Mouse (Mus musculus) spleen, adult 18-20 months (tissue): Measurements from ENCODE around the gene Sec14l1.
A peak's percentile ranks its signal among the peaks of the same experiment; 100 is the strongest.

Experiments
- DNase-seq, 2 experiments: peaks; one replicate each; pipeline ENCODE4 v3.0.0; 2022; ENCODE audit warnings: mixed read lengths in 2 of 2

Sec14l1 gene

DNA sequence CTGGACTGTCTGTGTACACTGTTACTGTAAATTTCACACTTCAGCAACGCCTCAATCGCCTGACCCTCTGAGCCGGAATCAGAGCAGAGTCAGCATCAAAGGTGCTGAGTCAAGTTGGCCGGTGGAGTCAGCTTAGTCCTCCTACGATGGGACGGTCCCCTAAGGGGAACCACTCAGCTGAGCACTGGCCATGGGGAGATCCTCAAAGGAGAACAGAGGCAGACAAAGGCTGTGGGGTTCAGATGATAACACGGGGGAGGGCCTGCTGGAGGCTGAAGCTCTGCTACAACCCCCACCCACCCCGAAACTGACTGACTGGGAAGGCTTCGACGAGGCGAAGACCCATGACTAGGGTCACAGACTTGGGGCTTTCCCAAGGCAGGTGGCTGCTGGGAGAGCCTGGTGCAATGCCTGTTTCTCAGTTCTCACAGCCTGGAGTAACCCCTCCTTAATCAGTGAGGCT, 79.5 kb downstream of the Sec14l1 start:
- DNase-seq, result no peak

DNA sequence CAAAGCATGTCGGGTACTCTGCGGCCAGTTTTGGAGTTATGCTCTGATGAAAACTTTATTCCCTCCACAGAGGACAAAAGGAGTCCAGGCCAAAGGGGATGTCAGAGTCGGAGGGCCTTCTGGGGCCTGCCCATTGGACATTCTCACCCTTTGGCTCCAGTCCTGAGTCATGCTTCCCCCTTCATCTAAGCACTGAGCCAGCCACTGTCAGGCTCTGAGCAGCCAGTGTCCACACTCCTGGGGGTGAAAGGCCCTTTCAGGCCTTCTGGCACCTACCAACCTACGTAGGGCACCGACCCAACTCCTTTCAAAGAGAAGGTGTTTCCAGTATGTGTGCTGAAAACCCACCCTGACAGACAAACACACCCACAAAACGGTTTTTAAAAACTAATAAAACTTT, 80.6 kb downstream of the Sec14l1 start:
- no peak for DNase-seq

DNA sequence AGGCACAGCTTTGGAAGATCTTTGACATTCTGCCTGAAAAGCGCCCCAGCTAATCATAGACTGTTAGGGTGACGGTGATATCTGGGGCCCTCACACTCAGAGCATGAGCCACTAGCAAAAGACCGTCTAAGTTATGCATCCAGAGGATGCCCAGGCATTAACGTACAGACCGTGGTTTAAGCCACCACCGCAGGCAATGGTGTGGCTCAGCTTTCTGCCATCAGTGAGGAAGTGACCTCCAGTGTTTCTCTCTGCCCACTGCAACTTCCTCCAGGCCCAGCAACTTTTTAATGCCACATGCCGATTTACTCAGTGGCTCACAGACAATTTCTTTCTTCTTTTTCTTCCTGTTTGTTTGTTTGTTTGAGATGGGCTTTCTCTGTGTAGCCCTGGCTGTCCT, 81.7 kb downstream of the Sec14l1 start:
- DNase-seq, result no peak

- DNase-seq, result no peak
Measured at GRCm38 (mm10) chr11:117198122-117198521, 83.2 kb downstream of the Sec14l1 start.

- peak in 1 of 2 experiments; percentile 6 for DNase-seq
Measured at GRCm38 (mm10) chr11:117199282-117200175, 84.6 kb downstream of the Sec14l1 start, which contains the start of gene Sept9. Gene Sept9 (plus strand): TSS chr11:117199661.

DNA sequence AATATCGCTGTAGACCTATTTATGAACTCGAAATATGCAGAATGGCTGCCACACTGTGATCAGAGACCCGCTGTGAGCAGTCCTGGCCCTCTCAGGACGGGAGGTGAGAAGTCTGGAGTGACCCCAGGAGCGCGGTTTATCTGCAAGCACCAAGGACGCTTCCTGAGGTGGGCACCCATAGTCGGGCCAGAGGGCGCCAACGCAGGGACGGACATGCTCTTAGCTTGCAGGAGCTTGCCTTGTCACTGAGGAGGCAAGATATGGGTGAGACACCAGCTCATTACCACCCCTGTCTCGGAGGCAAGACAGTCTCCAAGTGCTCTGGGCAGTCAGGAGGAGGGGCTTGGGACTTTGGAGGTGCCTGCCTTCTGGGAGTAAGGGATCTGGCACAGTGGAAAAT, 86.9 kb downstream of the Sec14l1 start:
- no peak for DNase-seq

GRCm38 (mm10) chr11:117204606-117205005, 89.6 kb downstream of the Sec14l1 start:
- no peak for DNase-seq

GRCm38 (mm10) chr11:117205042-117205441, 90.1 kb downstream of the Sec14l1 start:
- no peak for DNase-seq

DNA sequence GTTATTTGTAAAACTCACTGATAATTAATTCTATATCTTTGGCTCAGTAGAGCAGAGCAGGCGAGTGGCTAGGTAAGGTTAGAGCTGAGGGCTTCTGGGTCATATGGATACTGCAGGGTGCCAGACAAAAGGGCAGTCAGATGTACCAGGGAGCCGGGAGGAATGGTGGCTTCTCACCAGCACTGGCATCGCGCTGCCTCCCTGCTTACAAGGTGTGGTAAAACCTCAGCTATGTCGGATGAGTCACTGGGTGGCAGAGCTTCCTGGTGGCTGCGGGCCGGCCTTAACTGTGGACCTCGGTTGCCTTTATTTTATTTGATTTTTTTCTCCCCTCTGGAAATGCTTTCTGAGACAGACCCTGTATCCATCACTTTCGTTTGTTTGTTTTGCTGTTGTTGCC, 90.5 kb downstream of the Sec14l1 start:
- DNase-seq, result no peak

DNA sequence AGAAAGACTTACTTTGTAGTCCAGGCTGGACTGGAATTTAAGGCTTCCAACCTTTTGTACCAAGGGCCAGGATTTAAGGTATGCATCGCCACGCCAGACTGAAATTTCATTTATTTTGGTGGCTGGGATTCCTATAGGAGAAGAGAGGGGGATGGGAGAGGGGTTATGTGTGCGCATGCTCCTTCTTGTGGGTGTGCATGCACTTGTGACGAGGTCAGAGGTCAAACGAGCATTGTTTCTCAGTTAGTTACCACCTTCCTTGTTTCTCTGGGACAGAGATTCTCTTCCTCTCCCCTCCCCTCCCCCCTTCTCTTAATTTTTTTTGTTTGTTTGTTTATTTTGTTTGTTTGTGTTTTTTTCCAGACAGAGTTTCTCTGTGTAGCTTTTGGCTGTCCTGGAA, 92.5 kb downstream of the Sec14l1 start:
- DNase-seq, result no peak

DNA sequence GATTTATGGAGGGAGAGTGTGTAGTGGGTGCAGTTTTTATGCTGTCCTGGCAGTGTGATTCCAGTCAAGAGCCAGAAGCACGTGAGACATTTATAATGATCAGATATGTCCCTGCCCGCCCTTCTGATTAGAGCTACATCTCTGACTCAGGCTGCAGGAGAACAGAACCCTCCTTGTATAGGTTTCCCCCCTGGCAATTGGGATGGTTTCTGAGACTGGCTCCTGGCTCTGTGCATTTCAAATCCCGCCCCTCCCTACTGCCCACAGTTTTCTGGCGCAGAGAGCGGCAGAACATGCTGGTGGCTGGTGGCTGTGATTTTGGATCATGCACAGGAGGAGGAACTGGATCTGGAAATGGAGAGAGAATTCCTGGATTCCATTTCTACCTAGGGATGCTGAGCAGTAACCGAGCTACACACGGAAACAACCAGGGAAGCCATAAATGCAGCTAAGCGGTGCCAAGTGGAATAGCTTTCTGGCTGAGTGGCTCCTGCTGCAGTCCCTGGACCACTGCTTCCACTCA, 93.2 kb downstream of the Sec14l1 start:
- DNase-seq, result no peak
